Mouse (Mus musculus): ENCODE measurements around the gene Dmpk. TPM values are rescaled to one million over a fixed set of nuclear protein-coding genes. Genes with fewer than 3 reads are reported as not detected.

Gene Dmpk
- 3.6 TPM in 1 of 2 replicates, not detected in the other for total RNA-seq (2017)

GRCm38 (mm10) chr7:19083701-19084100, at the start of gene Dmpk:
Gene Dmpk (plus strand): TSS chr7:19083849.
- ATAC-seq (replicated peaks in 1 of 2; ENCODE audit: insufficient read depth in 1 of 2, low FRiP score in 2 of 2, low TSS enrichment in 1 of 2, low read depth in 1 of 2, poor library complexity in 2 of 2, severe bottlenecking in 2 of 2), result no peak

- ATAC-seq (replicated peaks in 1 of 2; ENCODE audit: insufficient read depth in 1 of 2, low FRiP score in 2 of 2, low TSS enrichment in 1 of 2, low read depth in 1 of 2, poor library complexity in 2 of 2, severe bottlenecking in 2 of 2), result no peak
Measured at GRCm38 (mm10) chr7:19044616-19045015, 39.0 kb upstream of the Dmpk start.

GRCm38 (mm10) chr7:19046286-19047069, 37.2 kb upstream of the Dmpk start:
- ATAC-seq (replicated peaks in 1 of 2; ENCODE audit: insufficient read depth in 1 of 2, low FRiP score in 2 of 2, low TSS enrichment in 1 of 2, low read depth in 1 of 2, poor library complexity in 2 of 2, severe bottlenecking in 2 of 2), result no peak

- peak; percentile 62 to 71 for ATAC-seq (replicated peaks in 1 of 2; ENCODE audit: insufficient read depth in 1 of 2, low FRiP score in 2 of 2, low TSS enrichment in 1 of 2, low read depth in 1 of 2, poor library complexity in 2 of 2, severe bottlenecking in 2 of 2)
Measured at GRCm38 (mm10) chr7:19048006-19048527, 35.6 kb upstream of the Dmpk start.

- ATAC-seq (replicated peaks in 1 of 2; ENCODE audit: insufficient read depth in 1 of 2, low FRiP score in 2 of 2, low TSS enrichment in 1 of 2, low read depth in 1 of 2, poor library complexity in 2 of 2, severe bottlenecking in 2 of 2), result no peak
Measured at GRCm38 (mm10) chr7:19049252-19049651, 34.4 kb upstream of the Dmpk start.

DNA sequence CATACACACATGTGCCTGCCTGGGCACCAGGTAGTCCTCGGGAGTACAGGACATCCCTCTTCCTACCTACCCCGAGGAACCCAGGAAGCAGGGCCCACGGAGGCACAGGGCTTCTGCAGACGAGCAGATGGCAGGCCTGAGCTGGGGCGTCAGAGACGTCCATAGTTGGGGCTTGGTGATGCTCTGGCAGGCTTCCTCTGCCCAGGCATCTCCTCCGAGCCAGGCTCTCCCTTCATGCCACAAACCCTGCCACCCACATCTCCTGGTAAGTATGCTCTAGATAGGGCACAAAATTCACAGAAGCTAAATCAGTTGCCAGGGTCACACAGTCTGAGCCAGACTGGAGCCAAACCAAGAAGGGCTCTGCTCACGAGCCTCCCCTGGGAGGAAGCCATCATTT, 33.5 kb upstream of the Dmpk start:
- ATAC-seq (replicated peaks in 1 of 2; ENCODE audit: insufficient read depth in 1 of 2, low FRiP score in 2 of 2, low TSS enrichment in 1 of 2, low read depth in 1 of 2, poor library complexity in 2 of 2, severe bottlenecking in 2 of 2), result no peak

DNA sequence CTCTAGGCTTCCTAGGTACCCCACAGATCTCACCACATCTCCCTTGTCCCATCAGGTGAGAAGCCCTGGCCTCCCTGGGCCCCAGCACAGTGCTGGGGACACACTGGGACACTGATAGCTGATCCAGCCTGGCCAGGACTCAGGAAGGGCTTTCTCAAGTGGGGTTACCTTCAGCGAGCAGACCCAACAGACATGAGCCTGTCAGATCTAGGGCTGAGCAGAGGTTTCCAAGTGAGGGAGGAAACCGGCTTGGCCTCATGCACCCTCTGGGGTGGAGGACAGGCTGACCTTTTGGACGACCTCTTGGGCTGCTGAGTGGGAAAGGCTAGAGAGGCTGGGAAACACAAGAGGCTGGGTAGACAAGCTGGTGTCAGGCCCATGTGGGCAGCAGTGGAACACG, 32.5 kb upstream of the Dmpk start:
- no peak for ATAC-seq (replicated peaks in 1 of 2; ENCODE audit: insufficient read depth in 1 of 2, low FRiP score in 2 of 2, low TSS enrichment in 1 of 2, low read depth in 1 of 2, poor library complexity in 2 of 2, severe bottlenecking in 2 of 2)

DNA sequence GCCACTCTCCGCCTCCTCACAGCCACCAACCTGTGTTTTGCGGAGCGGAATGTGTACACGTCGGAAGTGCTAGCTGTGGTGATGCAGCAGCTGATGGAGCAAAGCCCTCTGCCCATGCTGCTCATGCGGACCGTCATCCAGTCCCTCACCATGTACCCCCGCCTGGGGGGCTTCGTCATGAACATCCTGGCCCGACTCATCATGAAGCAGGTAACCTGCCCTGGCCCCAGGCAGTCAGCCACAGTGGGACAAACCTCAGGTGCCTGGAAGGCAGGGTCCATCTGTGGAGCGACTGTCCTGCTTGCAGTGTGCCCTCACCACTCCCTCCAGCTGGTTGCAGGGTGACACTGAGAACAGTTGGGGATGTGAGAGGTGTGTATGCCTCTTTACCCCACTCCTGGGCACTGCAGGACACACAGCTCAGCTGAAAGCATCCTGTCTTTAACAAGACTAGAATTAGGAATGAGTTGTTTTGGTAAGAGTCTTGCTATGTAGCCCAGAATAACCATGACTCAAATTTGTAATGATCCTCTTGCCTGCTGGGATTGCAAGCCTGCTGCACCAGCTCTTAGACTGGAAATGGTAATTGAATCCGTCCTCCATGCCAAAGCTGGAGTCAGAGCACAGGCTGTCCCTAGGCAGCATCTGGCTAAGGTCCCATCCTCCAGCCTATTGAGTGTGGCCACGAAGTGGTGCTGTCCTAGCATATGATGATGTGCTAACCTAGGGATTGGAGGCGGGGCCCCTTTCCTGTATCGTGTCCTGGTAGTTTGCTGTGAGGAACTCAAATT, 31.1 kb upstream of the Dmpk start:
- ATAC-seq (replicated peaks in 1 of 2; ENCODE audit: insufficient read depth in 1 of 2, low FRiP score in 2 of 2, low TSS enrichment in 1 of 2, low read depth in 1 of 2, poor library complexity in 2 of 2, severe bottlenecking in 2 of 2), result no peak

DNA sequence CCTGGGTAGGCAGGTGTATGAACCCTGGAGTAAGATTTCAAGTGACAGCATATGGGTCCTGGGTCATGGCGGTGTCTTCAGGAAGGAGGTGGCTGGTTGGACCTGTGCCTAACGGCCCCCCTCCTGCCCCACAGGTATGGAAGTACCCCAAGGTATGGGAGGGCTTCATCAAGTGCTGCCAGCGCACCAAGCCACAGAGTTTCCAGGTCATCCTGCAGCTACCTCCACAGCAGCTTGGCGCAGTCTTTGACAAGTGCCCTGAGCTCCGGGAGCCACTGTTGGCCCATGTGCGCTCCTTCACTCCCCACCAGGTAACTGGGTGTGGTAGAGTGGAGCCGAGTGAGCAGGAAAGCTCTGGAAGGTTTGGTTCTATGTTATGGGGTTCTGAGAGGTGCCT, 30.5 kb upstream of the Dmpk start:
- ATAC-seq (replicated peaks in 1 of 2; ENCODE audit: insufficient read depth in 1 of 2, low FRiP score in 2 of 2, low TSS enrichment in 1 of 2, low read depth in 1 of 2, poor library complexity in 2 of 2, severe bottlenecking in 2 of 2), result no peak

GRCm38 (mm10) chr7:19054047-19054776, 29.4 kb upstream of the Dmpk start, which contains the start of gene Rsph6a:
Gene Rsph6a (plus strand): TSS chr7:19054690.
- peak in 1 of 2 experiments; percentile 26; a peak in 1 of 4 replicates for ATAC-seq (replicated peaks in 1 of 2; ENCODE audit: insufficient read depth in 1 of 2, low FRiP score in 2 of 2, low TSS enrichment in 1 of 2, low read depth in 1 of 2, poor library complexity in 2 of 2, severe bottlenecking in 2 of 2)

- ATAC-seq (replicated peaks in 1 of 2; ENCODE audit: insufficient read depth in 1 of 2, low FRiP score in 2 of 2, low TSS enrichment in 1 of 2, low read depth in 1 of 2, poor library complexity in 2 of 2, severe bottlenecking in 2 of 2), result no peak
Measured at GRCm38 (mm10) chr7:19054777-19055076, 28.9 kb upstream of the Dmpk start.

DNA sequence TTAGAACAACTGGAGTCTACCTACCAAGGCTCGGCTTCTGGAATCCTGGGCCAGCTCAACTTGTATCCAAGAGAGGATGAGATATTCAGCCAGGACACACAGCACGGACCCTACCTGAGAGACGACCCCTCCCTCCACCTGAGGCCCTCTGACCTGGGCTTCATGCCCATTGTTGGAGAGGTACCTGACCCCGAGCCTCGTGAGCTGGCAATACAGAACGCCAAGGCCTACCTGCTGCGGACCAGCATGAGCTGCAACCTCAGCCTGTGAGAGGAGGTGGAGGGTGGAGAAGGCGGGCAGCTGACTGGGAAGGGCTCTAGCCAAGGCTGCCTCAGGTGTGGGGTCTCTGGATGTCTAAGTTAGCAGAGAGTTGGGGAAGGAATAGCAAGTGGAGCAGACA, 28.5 kb upstream of the Dmpk start:
- ATAC-seq (replicated peaks in 1 of 2; ENCODE audit: insufficient read depth in 1 of 2, low FRiP score in 2 of 2, low TSS enrichment in 1 of 2, low read depth in 1 of 2, poor library complexity in 2 of 2, severe bottlenecking in 2 of 2), result no peak

- no peak for ATAC-seq (replicated peaks in 1 of 2; ENCODE audit: insufficient read depth in 1 of 2, low FRiP score in 2 of 2, low TSS enrichment in 1 of 2, low read depth in 1 of 2, poor library complexity in 2 of 2, severe bottlenecking in 2 of 2)
Measured at GRCm38 (mm10) chr7:19057405-19057804, 26.2 kb upstream of the Dmpk start.

- ATAC-seq (replicated peaks in 1 of 2; ENCODE audit: insufficient read depth in 1 of 2, low FRiP score in 2 of 2, low TSS enrichment in 1 of 2, low read depth in 1 of 2, poor library complexity in 2 of 2, severe bottlenecking in 2 of 2), result no peak
Measured at GRCm38 (mm10) chr7:19065896-19066295, 17.8 kb upstream of the Dmpk start.

DNA sequence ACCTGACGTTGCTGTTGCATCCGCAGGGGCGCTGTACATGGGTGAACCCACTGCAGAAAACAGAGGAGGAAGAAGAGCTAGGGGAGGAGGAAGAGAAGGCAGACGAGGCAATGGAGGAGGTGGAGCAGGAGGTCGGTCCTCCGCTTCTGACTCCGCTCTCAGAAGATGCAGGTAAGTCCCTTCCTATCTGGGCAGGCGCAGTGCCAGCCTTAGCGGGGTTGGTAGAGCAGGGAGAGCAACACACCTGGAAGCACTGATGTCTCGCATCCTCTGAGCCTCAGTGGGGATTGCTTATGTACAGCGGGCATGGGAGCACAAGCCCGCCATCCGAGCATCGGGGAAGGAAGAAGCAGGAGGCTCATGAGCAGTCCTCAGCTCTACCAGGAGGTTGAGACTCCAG, 16.6 kb upstream of the Dmpk start:
- peak in 1 of 2 experiments; percentile 27; a peak in 1 of 4 replicates for ATAC-seq (replicated peaks in 1 of 2; ENCODE audit: insufficient read depth in 1 of 2, low FRiP score in 2 of 2, low TSS enrichment in 1 of 2, low read depth in 1 of 2, poor library complexity in 2 of 2, severe bottlenecking in 2 of 2)

- no peak for ATAC-seq (replicated peaks in 1 of 2; ENCODE audit: insufficient read depth in 1 of 2, low FRiP score in 2 of 2, low TSS enrichment in 1 of 2, low read depth in 1 of 2, poor library complexity in 2 of 2, severe bottlenecking in 2 of 2)
Measured at GRCm38 (mm10) chr7:19067935-19068334, 15.7 kb upstream of the Dmpk start.

GRCm38 (mm10) chr7:19068707-19069106, 14.9 kb upstream of the Dmpk start:
- ATAC-seq (replicated peaks in 1 of 2; ENCODE audit: insufficient read depth in 1 of 2, low FRiP score in 2 of 2, low TSS enrichment in 1 of 2, low read depth in 1 of 2, poor library complexity in 2 of 2, severe bottlenecking in 2 of 2), result no peak

- no peak for ATAC-seq (replicated peaks in 1 of 2; ENCODE audit: insufficient read depth in 1 of 2, low FRiP score in 2 of 2, low TSS enrichment in 1 of 2, low read depth in 1 of 2, poor library complexity in 2 of 2, severe bottlenecking in 2 of 2)
Measured at GRCm38 (mm10) chr7:19069500-19069899, 14.1 kb upstream of the Dmpk start.
